Mouse (Mus musculus) embryonic facial prominence, embryonic 13.5 days (tissue): ENCODE data around the gene Nacc1. TPM values are rescaled to one million over a fixed set of nuclear protein-coding genes. Genes with fewer than 3 reads are reported as not detected.

Experiments used
- ATAC-seq: fragments of 200-750 bp; cut with Nextera tagmentation; 2 replicates; pipeline ENCODE4 v1.8.0; 2017; ENCODE audit warnings: low read depth; ENCODE audit not compliant: insufficient number of reproducible peaks, insufficient read depth, low FRiP score, low TSS enrichment
- H3K27ac ChIP-seq: fragments of 300-500 bp; sonication (generic); 2 replicates; pipeline ENCODE4 v1.5.1; 2015; ENCODE audit warnings: moderate library complexity, mild to moderate bottlenecking, inconsistent platforms
- H3K27me3 ChIP-seq: fragments of 300-500 bp; sonication (generic); 2 replicates; pipeline ENCODE4 v1.6.1; 2015; ENCODE audit warnings: mild to moderate bottlenecking, inconsistent platforms
- H3K36me3 ChIP-seq: fragments of 300-500 bp; sonication (generic); 2 replicates; pipeline ENCODE4 v1.6.1; 2015; ENCODE audit warnings: mild to moderate bottlenecking, inconsistent platforms
- H3K4me1 ChIP-seq: fragments of 300-500 bp; sonication (generic); 2 replicates; pipeline ENCODE4 v1.6.1; 2015; ENCODE audit warnings: inconsistent platforms
- H3K4me2 ChIP-seq: fragments of 300-500 bp; sonication (generic); 2 replicates; pipeline ENCODE4 v1.6.1; 2015; ENCODE audit warnings: moderate library complexity, mild to moderate bottlenecking, inconsistent platforms
- H3K4me3 ChIP-seq: fragments of 300-500 bp; sonication (generic); 2 replicates; pipeline ENCODE4 v1.5.1; 2015; ENCODE audit warnings: mild to moderate bottlenecking, inconsistent platforms
- H3K9ac ChIP-seq: fragments of 300-500 bp; sonication (generic); 2 replicates; pipeline ENCODE4 v1.6.1; 2015; ENCODE audit warnings: mild to moderate bottlenecking, inconsistent platforms
- H3K9me3 ChIP-seq: fragments of 300-500 bp; sonication (generic); 2 replicates; pipeline ENCODE4 v1.6.1; 2016; ENCODE audit warnings: inconsistent platforms
- WGBS: fragments of 180-500 bp; shearing (Covaris S2); methylation state at CpG from one replicate; pipeline ENCODE4 v1.1.7; 2015; ENCODE audit warnings: mixed read lengths; 5-methylcytosine and 5-hydroxymethylcytosine counted together
- polyA plus RNA-seq: library from polyadenylated mRNA; unstranded; fragments of >200 nt; fragmentation: Nextera tagmentation; extraction: Ambion mirVana; gene quantifications from 2 replicates; pipeline ENCODE4 v1.2.1, GENCODE M21; 2015

Nacc1 gene
- polyA plus RNA-seq, 1 experiment from 2014 or later = 16.6 TPM

DNA sequence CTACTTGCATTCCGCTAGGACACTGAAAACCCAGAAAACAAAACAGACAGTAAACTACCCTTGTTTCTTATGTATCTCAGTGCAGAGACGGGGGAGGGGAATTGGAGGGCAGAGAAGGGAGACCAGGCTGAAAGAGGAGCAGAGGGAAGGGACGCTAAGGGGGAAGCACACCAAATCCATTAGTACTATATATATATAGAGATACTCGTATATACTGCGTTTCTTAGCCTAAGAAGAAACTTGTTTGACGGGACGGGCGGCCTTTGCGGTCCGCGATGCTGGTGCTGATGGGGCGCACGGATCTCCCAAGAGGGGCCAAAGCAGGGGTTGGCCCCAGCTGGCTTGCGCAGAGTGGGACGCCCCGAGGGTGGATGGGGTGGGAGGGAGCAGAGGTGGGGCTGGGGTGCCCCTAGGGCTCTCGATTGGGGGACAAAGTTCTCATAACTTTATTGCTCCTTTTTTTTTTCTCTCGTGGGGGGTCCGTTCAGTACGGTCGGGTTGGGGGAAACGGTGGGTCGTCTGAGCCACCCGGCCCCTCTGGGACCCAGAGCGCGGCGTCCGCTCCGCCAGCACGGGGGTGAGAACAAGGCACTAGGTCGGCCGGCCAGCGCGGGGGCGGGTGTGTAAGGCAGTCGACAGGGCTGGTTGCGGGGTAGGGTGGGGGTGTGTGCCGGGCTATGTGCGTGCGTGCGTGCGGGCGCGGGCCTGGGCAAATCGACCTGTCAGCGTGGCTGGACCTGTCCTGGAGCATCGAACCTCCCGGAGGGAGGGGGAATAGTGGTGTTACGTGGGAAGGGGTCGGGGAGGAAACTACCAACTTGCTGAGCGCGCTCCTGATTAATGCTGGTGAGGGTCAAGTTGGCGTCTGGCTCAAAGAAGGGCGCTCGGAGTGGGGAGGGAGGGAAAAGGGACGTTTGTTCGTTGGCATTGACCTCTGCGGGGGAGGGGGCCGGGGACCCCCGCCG lies 17.5 kb upstream of the Nacc1 start:
- ATAC-seq = no peak
- peaks cover 66% of the 10 kb centered on the region for H3K4me1 ChIP-seq
- H3K9ac ChIP-seq = peak overlapping the region; percentile 55
- peaks cover 77% of the 10 kb centered on the region for H3K27me3 ChIP-seq
- 3% methylated on average over 55 of the region's 61 CpGs for WGBS
- H3K36me3 ChIP-seq = peaks cover 16% of the 10 kb centered on the region
- peak overlapping the region; percentile 46 for H3K4me2 ChIP-seq
- no peak overlapping the region for H3K27ac ChIP-seq
- H3K4me3 ChIP-seq = peak overlapping the region; percentile 20
- no peaks in the 10 kb centered on the region for H3K9me3 ChIP-seq

DNA sequence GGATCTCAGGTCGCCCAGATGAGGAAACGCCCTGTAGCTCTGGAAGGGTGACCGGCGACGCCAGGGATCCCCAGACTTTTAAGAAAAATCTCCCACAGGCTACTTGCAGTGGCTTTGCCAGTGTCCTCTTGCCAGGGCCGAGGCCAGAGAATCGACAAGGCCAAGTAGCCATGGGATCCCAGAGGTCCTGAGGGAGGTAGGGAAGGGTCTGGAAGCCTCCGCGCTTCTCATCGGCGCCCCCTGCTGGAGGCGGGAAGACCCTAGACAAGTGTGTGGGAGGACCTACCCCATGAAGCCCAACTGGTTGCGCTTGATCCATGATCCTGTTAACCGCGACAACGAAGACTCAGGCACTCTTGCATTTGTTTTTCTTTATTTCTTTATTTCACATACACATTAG lies 16.7 kb upstream of the Nacc1 start:
- Histone ChIP-seq H3K9me3 (no peaks in the 10 kb centered on the region), H3K27ac (no peak overlapping the region), H3K4me3 (peak overlapping the region; percentile 20), H3K4me1 (peaks cover 61% of the 10 kb centered on the region), H3K9ac (no peak overlapping the region), H3K36me3 (peaks cover 21% of the 10 kb centered on the region), H3K27me3 (peaks cover 77% of the 10 kb centered on the region), H3K4me2 (peak overlapping the region; percentile 46)
- WGBS = 6% methylated on average over 16 of the region's 16 CpGs
- no peak for ATAC-seq

DNA sequence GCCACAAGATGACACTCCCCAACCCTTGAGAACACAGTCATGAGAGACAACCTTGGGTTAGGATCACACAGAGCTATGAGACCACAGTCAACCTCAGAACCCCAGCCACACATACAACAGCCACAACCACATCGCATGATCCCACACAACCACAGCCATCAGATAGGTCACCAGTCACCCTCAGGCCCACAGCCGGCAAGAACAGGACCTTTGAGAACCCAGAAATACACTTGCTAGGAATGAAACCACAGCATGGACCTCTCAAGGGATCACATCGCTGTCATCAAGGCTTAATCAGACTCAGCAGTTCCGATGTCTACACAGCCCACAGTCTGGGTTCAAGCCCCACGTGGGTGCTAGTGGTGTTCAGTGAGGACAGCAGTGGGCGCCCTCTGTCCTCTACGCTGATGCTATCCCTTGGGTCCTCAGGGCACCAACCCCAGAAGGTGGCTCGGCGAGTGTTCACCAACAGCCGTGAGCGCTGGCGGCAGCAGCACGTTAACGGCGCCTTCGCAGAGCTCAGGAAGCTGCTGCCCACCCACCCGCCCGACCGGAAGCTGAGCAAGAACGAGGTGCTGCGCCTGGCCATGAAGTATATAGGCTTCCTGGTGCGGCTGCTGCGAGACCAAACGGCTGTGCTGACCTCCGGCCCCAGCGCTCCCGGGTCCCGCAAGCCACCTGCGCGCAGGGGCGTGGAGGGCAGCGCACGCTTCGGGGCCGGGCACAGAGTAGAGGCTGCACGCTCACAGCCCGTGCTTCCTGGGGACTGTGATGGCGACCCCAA lies 16.0 kb upstream of the Nacc1 start:
- Histone ChIP-seq H3K4me1 (peaks cover 54% of the 10 kb centered on the region), H3K27ac (no peak overlapping the region), H3K9me3 (no peaks in the 10 kb centered on the region), H3K4me3 (peak overlapping the region; percentile 20), H3K36me3 (peaks cover 28% of the 10 kb centered on the region), H3K27me3 (peaks cover 72% of the 10 kb centered on the region), H3K4me2 (peak overlapping the region; percentile 46), H3K9ac (no peak overlapping the region)
- 13% methylated on average over 38 of the region's 38 CpGs for WGBS
- ATAC-seq = no peak

DNA sequence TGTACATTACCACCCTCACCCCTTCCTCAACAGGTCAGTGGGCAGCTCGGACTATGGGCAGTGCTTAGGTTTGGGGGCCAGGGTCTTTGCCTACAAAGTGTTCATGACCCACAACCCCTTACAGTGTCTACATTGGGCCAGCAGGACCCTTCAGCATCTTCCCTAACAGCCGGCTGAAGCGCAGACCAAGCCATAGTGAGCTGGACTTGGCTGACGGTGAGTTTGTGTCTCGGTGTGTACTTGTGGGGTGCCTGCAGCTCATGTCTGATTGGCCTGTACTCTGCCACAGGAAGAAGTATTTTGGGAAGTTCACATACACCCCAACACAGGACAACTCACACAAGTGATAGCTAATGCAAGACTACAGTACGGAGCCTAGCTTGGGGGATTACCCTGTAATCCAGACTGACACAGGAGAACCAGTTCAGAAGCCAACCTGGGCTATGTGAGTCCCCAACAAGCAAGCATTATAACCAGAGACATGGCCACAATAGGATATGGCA lies 15.4 kb upstream of the Nacc1 start:
- ATAC-seq = no peak
- WGBS = 83% methylated on average over 6 of the region's 6 CpGs
- Histone ChIP-seq H3K4me1 (peaks cover 50% of the 10 kb centered on the region), H3K27me3 (peaks cover 67% of the 10 kb centered on the region), H3K4me3 (peak overlapping the region; percentile 20), H3K27ac (no peak overlapping the region), H3K4me2 (peak overlapping the region; percentile 46), H3K9me3 (no peaks in the 10 kb centered on the region), H3K36me3 (peaks cover 31% of the 10 kb centered on the region), H3K9ac (no peak overlapping the region)

- peak overlapping the region; percentile 46 for H3K4me2 ChIP-seq
- H3K4me1 ChIP-seq = peaks cover 45% of the 10 kb centered on the region
- no peak overlapping the region for H3K27ac ChIP-seq
- 0 out of 2 replicates have a peak overlapping the region, but pooled peaks have one; percentile 46 for H3K9ac ChIP-seq
- 70% methylated on average over 9 of the region's 9 CpGs for WGBS
- H3K9me3 ChIP-seq = no peaks in the 10 kb centered on the region
- peaks cover 31% of the 10 kb centered on the region for H3K36me3 ChIP-seq
- no peak for ATAC-seq
- peaks cover 63% of the 10 kb centered on the region for H3K27me3 ChIP-seq
- peak overlapping the region; percentile 20; the same call in 1 of the 2 replicates for H3K4me3 ChIP-seq
These were observed 14.9 kb upstream of the Nacc1 start for GRCm38 (mm10) chr8:84702561-84702960.

DNA sequence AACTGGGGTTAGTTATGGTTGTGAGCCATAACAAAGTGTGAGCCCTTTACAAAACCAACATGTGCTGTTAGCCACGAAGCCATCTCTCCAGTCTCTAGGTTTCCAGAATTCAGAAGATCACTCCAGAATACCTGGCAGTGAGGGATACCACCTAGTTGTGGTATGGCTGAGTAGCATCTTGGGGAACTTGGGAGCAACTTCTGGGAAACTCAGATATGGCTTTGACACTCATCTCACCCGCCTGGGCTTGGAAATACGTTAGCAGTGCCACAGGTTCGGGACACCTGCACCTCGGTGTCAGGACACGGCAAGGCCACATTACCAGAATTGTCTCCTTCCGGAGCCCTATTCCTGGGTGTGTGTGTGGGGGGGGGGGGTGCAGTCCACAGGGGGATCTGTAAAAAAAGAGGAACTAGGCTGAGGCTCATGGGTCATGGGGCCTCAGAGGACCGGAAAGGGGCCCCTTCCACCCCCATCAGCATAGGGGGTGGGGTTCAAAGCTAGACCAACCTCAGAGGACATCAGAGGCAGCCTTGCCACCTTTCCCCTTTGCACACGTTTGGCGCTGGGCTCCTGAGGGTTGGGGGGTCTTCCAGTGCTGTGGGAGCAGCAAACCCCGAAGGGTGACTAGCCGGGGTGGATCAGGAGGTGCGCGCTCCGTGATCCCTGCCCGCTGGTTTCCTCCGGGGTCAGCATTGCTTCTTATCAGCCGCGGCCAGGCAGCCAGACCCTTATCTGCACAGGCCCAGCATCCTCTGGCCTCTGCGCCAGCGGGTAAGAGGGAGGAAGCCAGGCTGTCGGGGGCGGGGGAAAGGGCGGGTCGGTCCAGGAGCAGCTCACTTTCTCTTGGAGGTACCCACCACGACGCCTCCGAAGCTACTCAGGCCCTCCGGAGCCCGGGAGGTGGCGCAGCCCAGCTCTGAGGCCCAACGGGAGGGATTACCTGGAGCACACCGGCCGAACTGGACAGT lies 13.6 kb upstream of the Nacc1 start, which contains the start of gene Lyl1:
TSS of gene Lyl1 (plus strand) at position 517 of the 971 bp plus-strand sequence.
- Histone ChIP-seq H3K9me3 (no peaks in the 10 kb centered on the region), H3K36me3 (peaks cover 42% of the 10 kb centered on the region), H3K4me3 (peak within 1 kb of the TSS; percentile 20), H3K4me1 (peaks cover 33% of the 10 kb centered on the region), H3K27me3 (peaks cover 50% of the 10 kb centered on the region), H3K27ac (peak within 1 kb of the TSS; percentile 51), H3K9ac (peak within 1 kb of the TSS; percentile 46), H3K4me2 (peak within 1 kb of the TSS; percentile 46)
- ATAC-seq = peak; percentile 12; the same call in 1 of the 2 replicates
- WGBS = 13% methylated on average over 34 of the region's 34 CpGs

GRCm38 (mm10) chr8:84700526-84700925 lies 12.9 kb upstream of the Nacc1 start:
- Histone ChIP-seq H3K9me3 (no peaks in the 10 kb centered on the region), H3K36me3 (peaks cover 47% of the 10 kb centered on the region), H3K9ac (no peak overlapping the region), H3K27ac (peak overlapping the region; percentile 28; the same call in 1 of the 2 replicates), H3K4me3 (no peak overlapping the region), H3K27me3 (peaks cover 47% of the 10 kb centered on the region), H3K4me2 (no peak overlapping the region), H3K4me1 (peaks cover 31% of the 10 kb centered on the region)
- 81% methylated on average over 5 of the region's 5 CpGs for WGBS
- ATAC-seq = no peak

DNA sequence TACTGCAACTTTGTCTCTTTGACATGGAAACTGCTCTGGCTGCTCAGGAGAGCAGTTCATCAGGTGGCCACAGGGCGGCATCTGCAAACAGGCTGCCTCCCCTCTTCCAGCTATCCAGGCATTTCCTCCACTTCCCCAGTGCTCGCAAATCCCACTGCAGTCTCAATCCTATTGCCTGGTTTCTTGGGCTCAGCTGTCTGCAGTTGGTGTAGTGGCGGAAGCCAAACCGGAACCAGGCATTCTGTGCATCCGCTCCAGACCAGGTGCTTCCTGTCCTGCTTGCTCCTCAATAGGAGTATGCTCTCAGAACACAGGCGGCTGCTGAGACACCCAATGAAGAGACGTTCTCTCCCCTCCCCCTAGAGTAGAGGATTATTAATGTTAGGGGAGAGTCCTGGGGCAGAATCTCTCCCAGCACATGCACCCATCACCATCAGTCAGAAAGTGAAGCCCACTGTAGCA lies 12.2 kb upstream of the Nacc1 start:
- Histone ChIP-seq H3K9me3 (no peaks in the 10 kb centered on the region), H3K4me3 (no peak overlapping the region), H3K4me2 (no peak overlapping the region), H3K36me3 (peaks cover 54% of the 10 kb centered on the region), H3K27ac (peak overlapping the region; percentile 28; the same call in 1 of the 2 replicates), H3K27me3 (peaks cover 41% of the 10 kb centered on the region), H3K4me1 (peaks cover 25% of the 10 kb centered on the region), H3K9ac (no peak overlapping the region)
- 65% methylated on average over 7 of the region's 7 CpGs for WGBS
- ATAC-seq = no peak

DNA sequence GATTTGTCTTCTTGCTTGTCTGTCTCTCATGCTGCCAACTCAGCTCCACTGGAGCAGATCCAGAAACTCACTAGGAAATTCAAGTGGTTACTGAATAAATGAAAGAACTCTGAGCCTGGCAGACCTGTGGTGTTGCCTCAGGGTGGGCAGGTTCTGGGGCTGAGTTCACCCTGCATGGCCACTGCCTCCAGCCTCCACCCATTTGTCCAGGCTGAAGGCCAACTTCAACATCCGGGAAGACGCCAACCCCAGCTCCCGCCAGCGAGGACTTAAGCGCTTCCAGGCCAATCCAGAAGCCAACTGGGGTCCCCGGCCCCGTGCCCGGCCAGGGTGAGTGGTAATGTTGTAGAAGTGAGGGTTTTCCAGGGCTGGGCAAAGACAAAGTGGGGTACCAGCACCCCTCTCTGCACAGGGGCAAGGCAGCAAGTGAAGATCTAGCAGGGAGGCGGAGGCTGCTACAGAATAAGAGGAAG lies 11.3 kb upstream of the Nacc1 start:
- peaks cover 32% of the 10 kb centered on the region for H3K27me3 ChIP-seq
- 91% methylated on average over 9 of the region's 9 CpGs for WGBS
- peaks cover 61% of the 10 kb centered on the region for H3K36me3 ChIP-seq
- H3K9ac ChIP-seq = no peak overlapping the region
- H3K9me3 ChIP-seq = no peaks in the 10 kb centered on the region
- H3K4me3 ChIP-seq = no peak overlapping the region
- no peak for ATAC-seq
- H3K4me2 ChIP-seq = no peak overlapping the region
- H3K4me1 ChIP-seq = peaks cover 15% of the 10 kb centered on the region
- peak overlapping the region; percentile 57; the same call in 1 of the 2 replicates for H3K27ac ChIP-seq

DNA sequence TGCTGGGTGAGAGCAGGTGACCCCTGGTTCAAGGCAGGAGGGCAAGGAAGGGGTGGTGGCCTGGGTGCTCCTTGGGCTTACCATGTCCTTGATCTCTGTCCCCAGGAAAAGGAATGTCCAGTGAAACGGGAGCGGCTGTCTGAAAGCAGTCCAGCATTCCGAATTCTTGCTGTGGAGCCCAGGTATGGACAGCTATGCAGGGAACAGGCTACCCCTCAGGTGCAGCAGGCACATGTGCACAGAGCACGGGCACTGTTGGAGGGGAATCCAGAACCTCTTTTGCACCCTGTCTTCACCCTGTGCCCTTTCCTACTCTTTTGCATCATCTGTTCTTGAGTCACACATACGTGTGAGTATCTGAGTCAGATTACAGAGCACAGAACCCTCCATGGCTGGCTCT lies 10.6 kb upstream of the Nacc1 start:
- H3K36me3 ChIP-seq = peaks cover 67% of the 10 kb centered on the region
- H3K9ac ChIP-seq = no peak overlapping the region
- no peak overlapping the region for H3K4me3 ChIP-seq
- H3K27ac ChIP-seq = no peak overlapping the region
- H3K4me1 ChIP-seq = peaks cover 14% of the 10 kb centered on the region
- no peak overlapping the region for H3K4me2 ChIP-seq
- ATAC-seq = no peak
- no peaks in the 10 kb centered on the region for H3K9me3 ChIP-seq
- 98% methylated on average over 5 of the region's 5 CpGs for WGBS
- peaks cover 25% of the 10 kb centered on the region for H3K27me3 ChIP-seq
